Mouse (Mus musculus): ENCODE data around the gene Gsc2. TPM values are rescaled to one million over a fixed set of nuclear protein-coding genes. Genes with fewer than 3 reads are reported as not detected.

Gsc2 gene
- polyA plus RNA-seq, 1 experiment, result not detected

- DNase-seq (ENCODE audit: low read depth), result no peak
Measured at GRCm38 (mm10) chr16:17927351-17928082, 12.7 kb upstream of the Gsc2 start.

GRCm38 (mm10) chr16:17922163-17922538 is 7.3 kb upstream of the Gsc2 start:
- DNase-seq (ENCODE audit: low read depth), result no peak

- DNase-seq (ENCODE audit: low read depth), result no peak
Measured at GRCm38 (mm10) chr16:17921325-17922162, 6.7 kb upstream of the Gsc2 start.

GRCm38 (mm10) chr16:17920586-17920985 is 5.7 kb upstream of the Gsc2 start:
- DNase-seq (ENCODE audit: low read depth), result no peak

- DNase-seq (ENCODE audit: low read depth), result no peak
Measured at GRCm38 (mm10) chr16:17911052-17911595, 3.7 kb downstream of the Gsc2 start, which contains the start of gene Ess2. TSS of gene Ess2 (minus strand) at chr16:17911348.

GRCm38 (mm10) chr16:17898462-17898861 is 16.4 kb downstream of the Gsc2 start, which contains the start of the genes Dgcr2 and Tssk2:
TSS of gene Dgcr2 (minus strand) at chr16:17898562.
TSS of gene Tssk2 (plus strand) at chr16:17898637.
- no peak for DNase-seq (ENCODE audit: low read depth)

GRCm38 (mm10) chr16:17896091-17896490 is 18.8 kb downstream of the Gsc2 start:
- DNase-seq (ENCODE audit: low read depth), result no peak

GRCm38 (mm10) chr16:17893923-17894322 is 20.9 kb downstream of the Gsc2 start, which contains the start of gene Tssk1:
TSS of gene Tssk1 (plus strand) at chr16:17894223.
- no peak for DNase-seq (ENCODE audit: low read depth)

- DNase-seq (ENCODE audit: low read depth), result no peak
Measured at GRCm38 (mm10) chr16:17892606-17893005, 22.3 kb downstream of the Gsc2 start.

- DNase-seq (ENCODE audit: low read depth), result no peak
Measured at GRCm38 (mm10) chr16:17891567-17891959, 23.3 kb downstream of the Gsc2 start, which contains the start of gene Gm20518. TSS of gene Gm20518 (minus strand) at chr16:17891671.

GRCm38 (mm10) chr16:17890917-17891566 is 23.8 kb downstream of the Gsc2 start:
- no peak for DNase-seq (ENCODE audit: low read depth)

GRCm38 (mm10) chr16:17890342-17890727 is 24.5 kb downstream of the Gsc2 start:
- no peak for DNase-seq (ENCODE audit: low read depth)

- no peak for DNase-seq (ENCODE audit: low read depth)
Measured at GRCm38 (mm10) chr16:17889689-17890341, 25.0 kb downstream of the Gsc2 start.

GRCm38 (mm10) chr16:17884116-17884515 is 30.7 kb downstream of the Gsc2 start:
- DNase-seq (ENCODE audit: low read depth), result no peak

GRCm38 (mm10) chr16:17882196-17882595 is 32.7 kb downstream of the Gsc2 start:
- DNase-seq (ENCODE audit: low read depth), result no peak

GRCm38 (mm10) chr16:17879571-17879970 is 35.3 kb downstream of the Gsc2 start:
- DNase-seq (ENCODE audit: low read depth), result no peak

GRCm38 (mm10) chr16:17876096-17876495 is 38.8 kb downstream of the Gsc2 start:
- no peak for DNase-seq (ENCODE audit: low read depth)

GRCm38 (mm10) chr16:17875174-17875573 is 39.7 kb downstream of the Gsc2 start:
- DNase-seq (ENCODE audit: low read depth), result no peak

GRCm38 (mm10) chr16:17872995-17873394 is 41.9 kb downstream of the Gsc2 start:
- DNase-seq (ENCODE audit: low read depth), result no peak

- DNase-seq (ENCODE audit: low read depth), result no peak
Measured at GRCm38 (mm10) chr16:17871248-17871647, 43.6 kb downstream of the Gsc2 start.

- no peak for DNase-seq (ENCODE audit: low read depth)
Measured at GRCm38 (mm10) chr16:17865770-17866169, 49.1 kb downstream of the Gsc2 start.

Data from gonadal fat pad, adult 2 months (tissue).